Mouse (Mus musculus) cortical plate, adult 2 months (tissue): ENCODE results near the gene Tdrd6.

ENCODE experiments used
- CTCF ChIP-seq: fragments of 200-500 bp; IDR thresholded peaks from 2 replicates; pipeline ENCODE4 v1.5.1; 2011; ENCODE audit warnings: mild to moderate bottlenecking, control low read depth, low read length; ENCODE audit not compliant: insufficient read depth; ENCODE audit errors: extremely low read depth
- POLR2A ChIP-seq: fragments of 200-500 bp; IDR thresholded peaks from 2 replicates; pipeline ENCODE4 v1.6.1; 2011; ENCODE audit warnings: mild to moderate bottlenecking, low read length, control low read depth; ENCODE audit not compliant: insufficient read depth; ENCODE audit errors: extremely low read depth

DNA sequence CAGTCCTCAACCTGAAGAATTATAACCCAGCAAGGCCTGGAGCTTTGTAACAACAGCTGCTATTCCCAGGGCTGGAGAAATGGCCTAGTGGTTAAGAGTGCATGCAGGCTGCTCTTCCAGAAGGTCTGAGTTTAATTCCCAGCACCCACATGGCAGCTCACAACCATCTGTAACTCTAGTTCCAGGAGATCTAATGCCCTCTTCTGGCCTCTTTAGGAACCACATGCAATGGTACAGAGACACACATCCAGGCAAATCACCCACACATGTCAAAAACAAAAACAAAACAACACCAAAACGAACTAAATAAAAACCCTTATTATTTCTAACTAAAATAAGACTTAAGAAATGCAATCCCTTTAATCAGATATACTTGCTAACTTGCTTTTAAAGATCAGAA is 10.7 kb upstream of the Tdrd6 start:
- TF ChIP-seq CTCF (no peak), POLR2A (no peak)
